Mouse (Mus musculus) forebrain, embryonic 10.5 days (tissue): Measurements from ENCODE around the gene Cgas. TPM values are rescaled to one million over a fixed set of nuclear protein-coding genes. Genes with fewer than 3 reads are reported as not detected.

Experiments used
- DNase-seq: peaks from one replicate; pipeline ENCODE4 v3.0.0-alpha.2; 2017; ENCODE audit warnings: low spot score; ENCODE audit errors: extremely low spot score
- H3K27ac ChIP-seq: fragments of 300-500 bp; sonication (generic); 2 replicates; pipeline ENCODE4 v1.5.1; 2016; ENCODE audit warnings: mild to moderate bottlenecking
- H3K27me3 ChIP-seq: fragments of 300-500 bp; sonication (generic); 2 replicates; pipeline ENCODE4 v1.6.1; 2016; ENCODE audit warnings: mild to moderate bottlenecking; ENCODE audit not compliant: poor library complexity, severe bottlenecking
- H3K36me3 ChIP-seq: fragments of 300-500 bp; sonication (generic); replicated peaks from 2 replicates; pipeline ENCODE4 v1.6.1; 2016; ENCODE audit warnings: mild to moderate bottlenecking, moderate library complexity
- H3K4me1 ChIP-seq: fragments of 300-500 bp; sonication (generic); 2 replicates; pipeline ENCODE4 v1.6.1; 2016
- H3K4me3 ChIP-seq: fragments of 300-500 bp; sonication (generic); 2 replicates; pipeline ENCODE4 v1.5.1; 2016; ENCODE audit warnings: mild to moderate bottlenecking, moderate library complexity
- H3K9me3 ChIP-seq: fragments of 300-500 bp; sonication (generic); 2 replicates; pipeline ENCODE4 v1.6.1; 2016; ENCODE audit warnings: mild to moderate bottlenecking, moderate library complexity
- WGBS: fragments of 180-500 bp; shearing (Covaris S2); methylation state at CpG from one replicate; pipeline ENCODE4 v1.1.7; 2016; 5-methylcytosine and 5-hydroxymethylcytosine counted together
- polyA plus RNA-seq: library from polyadenylated mRNA; unstranded; fragments of >200 nt; fragmentation: Nextera tagmentation; extraction: Ambion mirVana; gene quantifications from 2 replicates; pipeline ENCODE4 v1.2.1, GENCODE M21; 2016

Cgas gene
- polyA plus RNA-seq, 1 experiment from 2014 or later = 0.27 TPM

DNA sequence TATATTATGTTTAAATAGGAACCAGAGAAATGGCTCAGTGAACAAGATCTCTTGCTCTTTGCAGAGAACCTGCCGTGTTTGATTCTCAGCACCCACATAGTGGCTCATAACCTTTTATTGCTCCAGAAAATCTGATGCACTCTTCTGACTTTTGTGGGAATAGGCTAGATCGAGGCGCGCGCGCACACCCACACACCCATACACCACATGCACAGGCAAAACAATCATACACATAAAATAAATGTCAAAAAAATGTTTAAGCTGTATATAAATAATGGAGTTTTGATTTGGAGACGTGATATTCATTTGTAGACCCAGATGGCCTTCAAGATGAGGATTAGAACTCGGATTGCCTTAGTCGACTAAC is 4.6 kb upstream of the Cgas start:
- 0 out of 2 replicates have a peak, but pooled peaks cover 3% of the 10 kb centered on the region for H3K9me3 ChIP-seq
- H3K4me1 ChIP-seq = peaks cover 20% of the 10 kb centered on the region
- H3K36me3 ChIP-seq = peaks cover 24% of the 10 kb centered on the region
- H3K27me3 ChIP-seq = peaks cover 49% of the 10 kb centered on the region
- H3K4me3 ChIP-seq = peak overlapping the region; percentile 100
- H3K27ac ChIP-seq = peak overlapping the region; percentile 93
- WGBS = 26% methylated on average over 9 of the region's 9 CpGs
- no peak for DNase-seq

DNA sequence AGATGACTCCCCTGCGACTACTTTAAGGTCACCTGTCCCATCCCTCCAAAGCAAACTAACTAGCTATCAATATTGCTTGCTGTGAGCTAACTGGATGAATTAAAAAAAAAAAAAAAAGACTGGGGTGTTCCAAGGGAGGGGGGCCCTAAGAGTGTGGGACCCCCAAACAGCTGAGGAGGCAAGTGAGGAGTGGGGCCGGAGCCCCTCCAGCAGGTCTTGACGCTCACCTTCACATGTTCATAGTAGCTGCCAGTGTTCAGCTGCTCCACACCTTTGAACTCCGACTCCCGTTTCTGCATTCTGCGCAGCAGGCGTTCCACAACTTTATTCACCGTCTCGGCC is 829 bp downstream of the Cgas start:
- Histone ChIP-seq H3K36me3 (no peaks in the 10 kb centered on the region), H3K27ac (0 out of 2 replicates have a peak overlapping the region, but pooled peaks have one; percentile 70), H3K27me3 (peaks cover 86% of the 10 kb centered on the region), H3K4me1 (peaks cover 9% of the 10 kb centered on the region), H3K4me3 (peak overlapping the region; percentile 52), H3K9me3 (0 out of 2 replicates have a peak, but pooled peaks cover 3% of the 10 kb centered on the region)
- WGBS = 7% methylated on average over 9 of the region's 9 CpGs
- DNase-seq = no peak

DNA sequence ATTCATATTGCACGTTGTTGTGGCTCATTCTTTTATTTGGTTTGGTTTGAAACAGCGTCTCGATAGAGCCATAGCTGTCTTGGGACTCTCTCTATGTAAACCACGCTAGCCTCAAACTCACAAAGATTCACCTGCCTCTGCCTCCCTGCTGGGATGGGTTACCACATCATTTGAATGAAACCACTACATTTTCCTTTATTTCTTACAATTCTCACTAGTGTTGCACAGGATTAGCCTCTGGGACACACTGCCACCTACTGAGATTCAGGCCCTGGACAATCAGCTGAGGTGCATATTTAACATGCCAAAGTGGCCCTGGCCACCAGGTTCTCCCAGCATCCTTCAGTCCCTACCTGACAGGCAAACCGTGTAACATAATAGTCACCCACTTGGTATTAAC is 3.6 kb downstream of the Cgas start:
- H3K27me3 ChIP-seq = peaks cover 58% of the 10 kb centered on the region

DNA sequence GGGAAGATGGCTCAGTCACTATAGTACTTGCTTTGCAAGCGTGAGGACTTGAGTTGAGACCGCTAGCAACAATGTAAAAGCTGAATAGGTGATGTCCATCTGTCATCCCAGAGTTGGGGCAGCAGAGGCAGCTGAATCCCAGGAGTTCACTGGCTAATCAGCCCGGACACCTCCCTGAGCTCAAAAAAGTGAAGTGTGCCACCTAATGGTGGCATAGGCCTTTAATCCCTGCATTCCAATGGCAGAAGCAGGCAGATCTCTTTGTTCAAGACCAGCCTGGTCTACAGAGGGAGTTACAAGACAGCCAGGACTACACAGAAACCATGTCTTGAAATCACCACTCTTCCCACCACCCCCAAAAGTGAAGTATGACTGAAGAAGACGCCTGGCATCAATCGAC is 10.6 kb downstream of the Cgas start:
- 95% methylated on average over 5 of the region's 5 CpGs for WGBS
- Histone ChIP-seq H3K27me3 (peaks cover 21% of the 10 kb centered on the region), H3K9me3 (no peaks in the 10 kb centered on the region)

More for the DNA sequence above, 3.6 kb downstream of the Cgas start:
- H3K4me3 ChIP-seq = no peak overlapping the region
- H3K4me1 ChIP-seq = peaks cover 9% of the 10 kb centered on the region
- no peaks in the 10 kb centered on the region for H3K36me3 ChIP-seq
- no peaks in the 10 kb centered on the region for H3K9me3 ChIP-seq
- WGBS = 66% methylated on average over 5 of the region's 5 CpGs
- no peak for DNase-seq
- no peak overlapping the region for H3K27ac ChIP-seq

DNA sequence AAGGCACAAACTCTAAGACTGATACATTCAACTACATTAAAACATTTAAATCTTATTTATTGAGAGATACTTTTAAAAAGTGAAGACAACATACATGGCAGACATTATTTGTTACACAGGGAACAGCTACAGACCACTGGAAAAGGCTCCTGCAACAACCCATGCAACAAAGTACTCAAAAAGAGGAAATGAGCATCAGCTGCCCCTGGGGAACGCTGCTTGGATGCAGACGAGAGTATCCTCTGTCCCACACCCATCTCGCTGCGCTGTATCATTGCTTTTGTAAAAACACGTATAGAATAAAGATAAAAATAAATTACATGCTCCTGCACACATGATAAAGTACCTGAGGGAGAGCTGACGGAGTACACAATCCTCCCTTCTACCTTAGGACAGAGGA is 12.6 kb downstream of the Cgas start:
- Histone ChIP-seq H3K36me3 (no peaks in the 10 kb centered on the region), H3K27ac (no peak overlapping the region), H3K4me1 (peaks cover 7% of the 10 kb centered on the region), H3K4me3 (no peak overlapping the region), H3K27me3 (peaks cover 23% of the 10 kb centered on the region; the same call in 1 of the 2 replicates), H3K9me3 (no peaks in the 10 kb centered on the region)
- 84% methylated on average over 6 of the region's 6 CpGs for WGBS
- DNase-seq = no peak

More for the DNA sequence above, 10.6 kb downstream of the Cgas start:
- Histone ChIP-seq H3K4me3 (no peak overlapping the region), H3K36me3 (no peaks in the 10 kb centered on the region), H3K4me1 (peaks cover 5% of the 10 kb centered on the region), H3K27ac (no peak overlapping the region)
- no peak for DNase-seq

DNA sequence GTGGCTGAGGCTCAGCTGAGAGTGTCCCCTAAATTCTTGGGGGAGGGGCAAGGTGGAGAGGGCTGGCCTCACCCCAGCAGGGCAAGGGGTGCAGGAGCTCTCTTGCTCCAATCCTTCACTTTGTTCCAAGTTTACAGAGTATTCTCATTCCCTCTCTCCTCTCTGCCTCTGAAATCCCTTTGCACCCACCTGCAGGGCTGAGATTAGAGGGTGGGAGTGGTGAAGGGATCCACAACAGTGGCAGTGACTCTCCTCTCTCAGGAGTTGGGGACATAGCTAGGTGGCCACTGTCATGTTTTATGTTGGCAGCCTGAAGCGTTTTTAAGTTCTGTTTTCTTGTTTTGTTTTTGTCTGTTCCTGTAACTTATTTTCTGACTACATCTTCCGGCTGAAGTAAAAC is 13.5 kb downstream of the Cgas start:
- Histone ChIP-seq H3K4me3 (no peak overlapping the region), H3K27me3 (peaks cover 23% of the 10 kb centered on the region; the same call in 1 of the 2 replicates), H3K9me3 (no peaks in the 10 kb centered on the region), H3K4me1 (peaks cover 7% of the 10 kb centered on the region), H3K27ac (no peak overlapping the region), H3K36me3 (no peaks in the 10 kb centered on the region)
- DNase-seq = no peak
- 64% methylated on average over 2 of the region's 2 CpGs for WGBS

DNA sequence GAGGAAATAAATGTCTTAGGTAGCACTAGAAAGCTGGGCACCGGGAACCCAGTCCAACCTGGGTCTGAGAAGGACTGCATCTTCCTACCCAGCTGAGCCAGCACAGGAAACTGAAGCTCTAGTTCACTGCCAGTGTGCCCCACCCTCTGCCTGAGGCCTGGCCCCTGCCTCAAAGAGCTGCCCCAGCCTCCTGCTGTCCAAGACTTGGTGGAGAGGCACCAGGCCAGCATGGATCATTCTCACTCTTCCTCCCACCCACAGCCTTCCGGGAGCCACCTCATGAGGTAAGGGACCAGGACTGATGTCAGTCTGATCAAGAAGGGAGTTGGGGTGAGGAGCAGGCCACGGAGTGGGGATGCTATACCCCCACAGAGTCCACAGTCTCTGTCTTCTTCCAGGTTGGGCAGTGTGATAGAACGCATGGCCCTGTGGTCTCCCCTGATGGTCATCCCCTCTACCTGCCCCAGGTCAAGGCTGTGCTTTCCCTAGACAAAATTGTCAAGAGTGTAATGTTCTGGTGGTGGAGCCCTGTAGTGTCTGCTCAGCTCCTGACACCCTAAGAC is 14.1 kb downstream of the Cgas start:
- H3K27me3 ChIP-seq = peaks cover 23% of the 10 kb centered on the region; the same call in 1 of the 2 replicates
- no peaks in the 10 kb centered on the region for H3K36me3 ChIP-seq
- peaks cover 7% of the 10 kb centered on the region for H3K4me1 ChIP-seq
- H3K4me3 ChIP-seq = no peak overlapping the region
- no peak for DNase-seq
- H3K27ac ChIP-seq = no peak overlapping the region
- H3K9me3 ChIP-seq = no peaks in the 10 kb centered on the region
- WGBS = 79% methylated on average over 4 of the region's 4 CpGs

DNA sequence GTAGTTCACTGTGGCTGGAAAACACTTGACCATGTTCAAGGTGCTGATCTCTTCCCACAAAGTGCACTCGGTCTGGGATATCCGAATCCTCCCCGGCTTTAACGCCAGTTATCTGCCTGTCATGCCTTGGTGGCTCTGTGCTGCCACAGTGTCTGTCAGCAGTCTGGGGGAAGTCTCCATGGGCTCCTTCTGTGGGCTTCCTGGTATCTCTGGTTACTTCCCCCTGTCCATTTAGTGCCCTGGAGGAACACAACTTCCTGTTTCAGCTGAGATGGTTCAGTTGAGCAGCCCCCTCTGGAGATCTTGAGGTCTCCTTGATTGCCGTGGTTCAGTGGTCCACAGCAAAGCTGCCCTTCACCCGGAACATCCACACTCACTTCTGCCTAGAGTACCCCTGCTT is 14.9 kb downstream of the Cgas start:
- no peak overlapping the region for H3K4me3 ChIP-seq
- no peaks in the 10 kb centered on the region for H3K36me3 ChIP-seq

DNA sequence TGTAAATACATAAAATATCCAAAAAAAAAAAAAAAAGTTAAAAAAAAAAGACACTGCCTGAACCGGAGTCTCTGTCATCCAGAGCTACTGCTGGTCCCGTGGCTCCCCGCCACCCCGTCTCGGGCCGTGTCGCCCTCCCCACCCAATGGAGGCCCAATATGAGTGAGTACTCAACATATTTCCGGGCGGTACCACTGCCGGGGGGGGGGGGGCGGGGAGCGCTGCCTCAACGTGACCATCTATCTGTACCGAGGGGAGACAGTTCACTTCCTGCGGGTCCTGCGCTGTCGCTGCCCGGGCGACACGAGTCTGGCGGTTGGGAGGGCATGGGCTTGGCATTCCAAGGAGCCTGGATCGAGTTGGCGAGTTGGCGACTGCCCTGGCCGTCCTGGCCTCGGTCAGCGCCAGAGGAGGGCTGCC is 15.7 kb downstream of the Cgas start:
- DNase-seq = no peak
- Histone ChIP-seq H3K36me3 (no peaks in the 10 kb centered on the region), H3K4me1 (peaks cover 7% of the 10 kb centered on the region), H3K9me3 (no peaks in the 10 kb centered on the region), H3K27me3 (peaks cover 23% of the 10 kb centered on the region; the same call in 1 of the 2 replicates), H3K4me3 (peak overlapping the region; percentile 44), H3K27ac (peak overlapping the region; percentile 36; the same call in 1 of the 2 replicates)
- 34% methylated on average over 27 of the region's 27 CpGs for WGBS

More for the DNA sequence above, 14.9 kb downstream of the Cgas start:
- Histone ChIP-seq H3K27me3 (peaks cover 23% of the 10 kb centered on the region; the same call in 1 of the 2 replicates), H3K9me3 (no peaks in the 10 kb centered on the region), H3K4me1 (peaks cover 7% of the 10 kb centered on the region), H3K27ac (no peak overlapping the region)
- WGBS = 83% methylated on average over 6 of the region's 6 CpGs
- DNase-seq = no peak

DNA sequence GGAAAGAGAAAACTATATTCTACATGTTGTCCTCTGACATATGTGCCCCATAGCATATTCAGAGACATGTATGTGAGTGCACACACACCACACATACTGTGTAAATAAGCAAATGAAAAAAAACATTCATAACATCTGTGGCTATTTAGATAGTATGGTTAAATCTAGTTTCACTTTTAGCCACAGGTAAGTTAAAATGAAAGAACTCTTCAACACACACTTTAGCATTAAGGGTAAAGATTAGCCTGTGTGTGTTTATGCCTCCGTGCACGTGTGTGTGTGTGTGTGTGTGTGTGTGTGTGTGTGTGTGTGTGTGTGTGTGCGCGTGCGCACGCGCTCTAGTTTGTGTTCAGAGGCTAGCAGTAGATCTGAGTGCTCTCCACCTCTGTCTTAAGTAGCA is 41.4 kb downstream of the Cgas start:
- WGBS = 92% methylated on average over 7 of the region's 7 CpGs
- peaks cover 27% of the 10 kb centered on the region for H3K27me3 ChIP-seq
- no peaks in the 10 kb centered on the region for H3K9me3 ChIP-seq
- H3K4me1 ChIP-seq = no peaks in the 10 kb centered on the region
- no peak for DNase-seq
- no peak overlapping the region for H3K27ac ChIP-seq
- no peak overlapping the region for H3K4me3 ChIP-seq
- no peaks in the 10 kb centered on the region for H3K36me3 ChIP-seq

DNA sequence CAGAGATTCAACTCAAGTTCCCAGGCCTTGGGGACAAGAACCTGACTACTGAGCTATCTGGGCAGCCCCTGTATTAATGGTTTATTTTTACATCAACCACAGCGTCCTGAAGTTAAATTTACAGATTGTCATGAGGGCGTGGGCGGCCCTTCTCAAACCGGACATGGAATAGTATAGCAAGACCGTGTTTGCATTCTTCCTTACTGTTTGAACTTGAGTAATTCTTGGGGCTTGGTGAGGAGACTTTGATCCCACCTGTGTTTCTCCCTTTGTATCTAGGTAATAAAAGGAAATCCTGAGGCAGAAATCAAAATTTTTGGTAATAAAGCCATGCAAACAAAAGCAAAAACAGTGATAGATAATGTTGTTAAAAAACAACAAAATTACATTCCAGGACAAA is 42.5 kb downstream of the Cgas start:
- Histone ChIP-seq H3K27me3 (peaks cover 37% of the 10 kb centered on the region), H3K9me3 (no peaks in the 10 kb centered on the region), H3K4me3 (no peak overlapping the region), H3K4me1 (peaks cover 7% of the 10 kb centered on the region), H3K36me3 (no peaks in the 10 kb centered on the region), H3K27ac (no peak overlapping the region)
- no peak for DNase-seq
- 88% methylated on average over 5 of the region's 5 CpGs for WGBS

DNA sequence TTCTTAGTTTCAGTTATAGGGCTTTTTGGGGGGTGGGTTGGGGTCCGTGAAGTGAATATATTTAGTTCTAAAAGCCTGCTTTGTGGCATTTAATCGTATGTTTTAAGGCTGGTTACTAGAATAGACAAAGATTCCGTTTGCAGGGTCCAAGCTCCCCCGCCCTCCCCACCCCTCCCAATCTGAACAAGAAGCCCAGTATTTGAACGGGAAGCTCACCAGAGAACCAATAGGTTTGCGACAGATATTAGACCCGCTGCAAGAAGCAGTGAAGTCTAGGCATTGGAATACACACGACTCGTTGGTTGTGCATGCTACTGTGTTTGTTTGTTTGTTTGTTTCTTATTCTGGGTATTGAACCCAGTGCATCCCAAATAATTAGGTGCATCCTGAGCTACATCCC is 46.5 kb downstream of the Cgas start:
- WGBS = 73% methylated on average over 9 of the region's 9 CpGs
- Histone ChIP-seq H3K27me3 (peaks cover 74% of the 10 kb centered on the region), H3K9me3 (no peaks in the 10 kb centered on the region), H3K27ac (no peak overlapping the region), H3K36me3 (no peaks in the 10 kb centered on the region), H3K4me1 (peaks cover 10% of the 10 kb centered on the region), H3K4me3 (no peak overlapping the region)
- no peak for DNase-seq

DNA sequence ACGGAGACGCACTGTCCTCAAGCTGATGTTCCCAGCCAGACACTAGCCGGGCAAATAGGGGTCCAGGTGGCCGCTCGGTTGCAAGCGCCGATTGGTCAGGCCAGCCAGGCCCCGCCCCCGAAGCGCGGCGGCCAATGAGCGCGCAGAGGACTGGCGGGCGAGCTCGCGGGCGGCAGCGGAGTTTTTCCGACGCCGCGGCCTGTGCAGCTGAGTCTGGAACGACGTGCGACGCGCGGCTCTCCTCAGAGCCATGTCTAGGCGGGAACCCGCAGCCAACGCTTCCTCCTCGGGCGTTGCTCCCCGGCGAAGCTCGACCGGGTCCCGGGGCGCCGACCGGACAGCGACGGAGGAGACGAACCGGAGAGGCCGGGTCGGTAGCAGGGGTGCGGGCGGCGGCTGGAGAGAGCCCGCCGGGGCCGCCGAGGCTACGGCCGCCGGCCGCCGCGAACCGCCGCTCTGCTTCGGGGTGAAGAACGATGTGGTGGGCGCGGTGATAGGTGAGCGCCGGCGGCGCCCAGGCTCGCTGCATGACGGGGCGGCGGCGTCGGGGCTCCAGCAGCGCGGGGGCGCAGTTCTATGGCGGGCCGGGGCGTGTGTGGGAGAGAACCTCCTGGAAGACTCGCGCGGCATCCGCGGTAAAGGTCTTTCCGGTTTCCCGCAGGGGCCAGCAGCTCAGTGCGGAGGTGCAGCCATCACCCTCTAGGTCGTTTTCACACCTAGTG is 47.2 kb downstream of the Cgas start, which contains the start of gene Ddx43:
TSS of gene Ddx43 (plus strand) at position 148 of the 722 bp plus-strand sequence.
- 4% methylated on average over 93 of the region's 93 CpGs for WGBS
- no peaks in the 10 kb centered on the region for H3K36me3 ChIP-seq
- peaks cover 10% of the 10 kb centered on the region for H3K4me1 ChIP-seq
- peak within 1 kb of the TSS; percentile 48; the same call in 1 of the 2 replicates for H3K27ac ChIP-seq
- no peaks in the 10 kb centered on the region for H3K9me3 ChIP-seq
- peaks cover 74% of the 10 kb centered on the region for H3K27me3 ChIP-seq
- peak; percentile 71 for DNase-seq
- peak within 1 kb of the TSS; percentile 49 for H3K4me3 ChIP-seq
